Mouse (Mus musculus): ENCODE measurements around the gene Lcp2. TPM values are rescaled to one million over a fixed set of nuclear protein-coding genes. Genes with fewer than 3 reads are reported as not detected.

Gene Lcp2
- total RNA-seq (2012; rRNA removed) (52.3 and 55.7 TPM in 2 replicates), polyA plus RNA-seq (2012; ENCODE audit: insufficient read depth in 1 of 2, insufficient read length in 2 of 2, low read depth in 1 of 2, low replicate concordance in 2 of 2, missing spikeins in 1 of 2) (10 to 100 TPM; 66.4 to 70.0 TPM)

DNA sequence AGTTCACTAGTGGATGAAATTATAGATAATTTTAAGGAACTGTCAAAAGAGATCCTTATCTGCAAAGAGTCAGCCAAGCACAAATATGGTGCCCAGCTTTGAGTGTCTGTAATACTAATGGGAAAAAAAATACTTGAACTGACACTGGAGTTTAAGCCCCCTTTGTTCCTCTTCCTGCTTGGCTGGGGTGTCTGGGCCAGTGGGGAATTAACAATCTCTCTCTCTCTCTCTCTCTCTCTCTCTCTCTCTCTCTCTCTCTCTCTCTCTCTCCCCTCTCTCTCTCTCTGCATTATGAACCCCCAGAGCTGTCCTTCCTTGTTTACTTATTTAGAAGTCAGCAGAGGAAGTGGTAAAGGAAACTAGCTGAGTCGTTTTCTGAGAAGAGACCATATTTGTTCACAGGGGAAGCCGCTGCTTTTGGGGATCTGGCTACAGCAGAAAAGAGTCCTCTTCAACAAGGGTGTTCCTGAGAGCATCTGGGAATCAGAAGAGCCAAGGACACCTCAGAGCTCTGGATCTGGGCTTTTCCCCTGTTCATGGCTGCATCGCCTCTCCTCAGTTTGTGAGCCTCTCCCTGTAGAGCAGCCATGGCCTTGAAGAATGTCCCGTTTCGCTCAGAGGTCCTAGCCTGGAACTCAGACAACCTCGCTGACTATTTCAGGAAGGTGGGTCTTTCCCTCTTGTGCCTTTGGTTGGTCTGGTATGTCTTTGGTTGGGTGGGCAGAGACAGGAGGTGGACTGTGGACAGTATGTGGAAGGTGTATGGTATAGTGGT, at the start of gene Lcp2:
Gene Lcp2 (plus strand): TSS at position 154 of the 775 bp plus-strand sequence.
- H3K9ac ChIP-seq (ENCODE audit: control insufficient read depth, low read depth, low read length, poor library complexity, severe bottlenecking): peak within 1 kb of the TSS; percentile 85
- H3K4me1 ChIP-seq (ENCODE audit: control insufficient read depth in 1 of 2, insufficient read depth in 2 of 2, low read length in 2 of 2): peaks cover 26 to 41% of the 10 kb centered on the region in 2 experiments
- H3K4me3 ChIP-seq (ENCODE audit: control insufficient read depth in 1 of 2, insufficient read depth in 1 of 2, low read depth in 2 of 2, low read length in 2 of 2): peak within 1 kb of the TSS; percentile 84 to 87
- no peaks in the 10 kb centered on the region for H3K9me3 ChIP-seq (replicated peaks; ENCODE audit: insufficient read depth, low read length)
- peak within 1 kb of the TSS; percentile 95 for H3K27ac ChIP-seq (ENCODE audit: control insufficient read depth, low read depth, low read length)
- DNase-seq (ENCODE audit: low read depth, low spot score): peak; percentile 87
- peaks cover 8 to 46% of the 10 kb centered on the region in 2 experiments for H3K36me3 ChIP-seq (ENCODE audit: control insufficient read depth in 1 of 2, insufficient read depth in 2 of 2, low read length in 2 of 2)
- H3K27me3 ChIP-seq (ENCODE audit: control insufficient read depth in 1 of 2, insufficient read depth in 2 of 2, low read length in 2 of 2): no peaks in the 10 kb centered on the region
- peaks cover 42% of the 10 kb centered on the region for H3K79me2 ChIP-seq (ENCODE audit: control insufficient read depth, insufficient read depth, low read length, poor library complexity)
- TF ChIP-seq CTCF (IDR thresholded peaks at IDR 0.05 in 2 of 3, conservative IDR thresholded peaks at IDR 0.05 in 1 of 3; ENCODE audit: control insufficient read depth in 1 of 3, insufficient read depth in 1 of 3, low read depth in 2 of 3, low read length in 3 of 3, poor library complexity in 1 of 3, severe bottlenecking in 1 of 3) (no peak), TBP (IDR thresholded peaks at IDR 0.05; ENCODE audit: low read depth, low read length) (peak; percentile 70), EP300 (IDR thresholded peaks at IDR 0.05; ENCODE audit: low read depth in 1 of 2, low read length in 2 of 2) (peak; percentile 20 to 74), MEF2A (IDR thresholded peaks at IDR 0.05; ENCODE audit: extremely low read depth, insufficient replicate concordance, low read depth, low read length, poor library complexity, severe bottlenecking) (no peak), RAD21 (IDR thresholded peaks at IDR 0.05; ENCODE audit: low read depth, low read length) (no peak), ETS1 (IDR thresholded peaks at IDR 0.05; ENCODE audit: low read depth, low read length) (peak; percentile 68; the same call in 1 of the 2 replicates), NELFE (IDR thresholded peaks at IDR 0.05; ENCODE audit: low read depth, low read length) (peak; percentile 63), NRF1 (IDR thresholded peaks at IDR 0.05; ENCODE audit: insufficient read depth, low read depth, low read length, poor library complexity, severe bottlenecking) (no peak), CHD2 (IDR thresholded peaks at IDR 0.05; ENCODE audit: low read length) (no peak), KAT2A (conservative IDR thresholded peaks at IDR 0.05; ENCODE audit: low read depth, low read length) (no peak), GATA1 (IDR thresholded peaks at IDR 0.05; ENCODE audit: low read depth, low read length) (peak; percentile 89), RCOR1 (IDR thresholded peaks at IDR 0.05; ENCODE audit: low read depth, low read length) (no peak), MXI1 (IDR thresholded peaks at IDR 0.05; ENCODE audit: low read depth, low read length) (no peak), USF1 (IDR thresholded peaks at IDR 0.05; ENCODE audit: low read depth, low read length) (no peak), GABPA (IDR thresholded peaks at IDR 0.05; ENCODE audit: low read depth, low read length) (no peak), MAZ (IDR thresholded peaks at IDR 0.05; ENCODE audit: low read depth, low read length) (no peak), POLR2AphosphoS5 (IDR thresholded peaks at IDR 0.05; ENCODE audit: borderline replicate concordance, low read depth, low read length) (no peak), HCFC1 (IDR thresholded peaks at IDR 0.05; ENCODE audit: low read depth, low read length) (peak; percentile 62; the same call in 1 of the 2 replicates), MYC (IDR thresholded peaks at IDR 0.05; ENCODE audit: low read depth, low read length) (no peak; the same call in 1 of the 2 replicates), BHLHE40 (IDR thresholded peaks at IDR 0.05; ENCODE audit: borderline replicate concordance, low read depth, low read length) (no peak), UBTF (IDR thresholded peaks at IDR 0.05; ENCODE audit: borderline replicate concordance, insufficient read depth, low read depth, low read length) (no peak), POLR2A (IDR thresholded peaks at IDR 0.05; ENCODE audit: control insufficient read depth in 1 of 2, insufficient read depth in 1 of 2, low read depth in 1 of 2, low read length in 2 of 2, poor library complexity in 1 of 2) (peak in 1 of 2 experiments; percentile 67; a peak in 2 of 4 replicates), ZMIZ1 (IDR thresholded peaks at IDR 0.05; ENCODE audit: low read depth, low read length) (0 out of 2 replicates have a peak, but pooled peaks have one; percentile 79), ELF1 (IDR thresholded peaks at IDR 0.05; ENCODE audit: low read depth, low read length) (peak; percentile 47; the same call in 1 of the 2 replicates), MAX (IDR thresholded peaks at IDR 0.05; ENCODE audit: low read length) (no peak; the same call in 1 of the 2 replicates), SIN3A (IDR thresholded peaks at IDR 0.05; ENCODE audit: low read length) (peak; percentile 76; the same call in 1 of the 2 replicates), MYB (IDR thresholded peaks at IDR 0.05; ENCODE audit: low read depth, low read length) (no peak), USF2 (IDR thresholded peaks at IDR 0.05; ENCODE audit: borderline replicate concordance in 1 of 2, insufficient read depth in 1 of 2, low read depth in 1 of 2, low read length in 2 of 2) (no peak), SMC3 (IDR thresholded peaks at IDR 0.05; ENCODE audit: low read depth, low read length) (peak; percentile 13; the same call in 1 of the 2 replicates), ZKSCAN1 (IDR thresholded peaks at IDR 0.05; ENCODE audit: low read depth, low read length) (no peak), E2F4 (IDR thresholded peaks at IDR 0.05; ENCODE audit: borderline replicate concordance, low read depth, low read length) (no peak), POLR2AphosphoS2 (IDR thresholded peaks at IDR 0.05; ENCODE audit: low read length) (no peak), MAFK (IDR thresholded peaks at IDR 0.05; ENCODE audit: borderline replicate concordance, low read depth, low read length) (no peak), ZNF384 (IDR thresholded peaks at IDR 0.05; ENCODE audit: low read depth, low read length) (peak; percentile 82), CHD1 (IDR thresholded peaks at IDR 0.05; ENCODE audit: low read depth, low read length) (peak; percentile 52; the same call in 1 of the 2 replicates)
